Mouse (Mus musculus): ENCODE results near the gene Gm11444.

Gm11444 gene

DNA sequence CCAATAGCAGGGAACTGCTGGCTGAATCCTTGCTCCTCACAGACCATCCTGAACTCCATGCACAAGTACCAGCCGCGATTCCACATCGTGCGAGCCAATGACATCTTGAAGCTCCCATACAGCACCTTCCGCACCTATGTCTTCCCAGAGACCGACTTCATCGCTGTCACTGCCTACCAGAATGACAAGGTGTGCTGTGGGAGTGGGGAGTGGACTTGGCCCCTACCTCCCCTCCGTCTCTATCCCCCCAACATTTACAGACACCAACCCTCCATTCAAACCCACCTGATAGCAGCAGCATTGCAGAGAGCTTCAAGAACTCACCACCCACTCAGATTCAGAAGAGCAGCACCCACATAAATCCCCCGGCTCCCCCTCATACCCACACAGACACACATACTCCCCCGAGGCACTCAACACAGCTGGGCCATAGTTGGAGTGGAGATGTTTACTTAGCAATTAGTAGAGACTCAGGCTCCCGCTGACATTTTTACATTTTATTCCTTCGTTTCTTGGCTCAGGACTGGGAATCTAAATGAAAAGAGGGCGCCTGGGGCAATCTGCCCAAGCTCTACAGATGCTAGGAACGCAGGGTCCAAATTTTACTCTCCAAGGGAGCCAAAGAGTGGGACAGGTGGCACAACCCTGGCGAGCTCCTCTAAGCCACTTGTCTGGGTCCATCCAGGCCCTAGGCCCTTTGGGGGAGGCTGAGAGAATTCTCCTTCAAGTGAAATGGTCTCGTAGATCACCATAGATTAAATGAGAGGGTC is 14.2 kb downstream of the Gm11444 start:
- DNase-seq (ENCODE audit: low spot score) = no peak

DNA sequence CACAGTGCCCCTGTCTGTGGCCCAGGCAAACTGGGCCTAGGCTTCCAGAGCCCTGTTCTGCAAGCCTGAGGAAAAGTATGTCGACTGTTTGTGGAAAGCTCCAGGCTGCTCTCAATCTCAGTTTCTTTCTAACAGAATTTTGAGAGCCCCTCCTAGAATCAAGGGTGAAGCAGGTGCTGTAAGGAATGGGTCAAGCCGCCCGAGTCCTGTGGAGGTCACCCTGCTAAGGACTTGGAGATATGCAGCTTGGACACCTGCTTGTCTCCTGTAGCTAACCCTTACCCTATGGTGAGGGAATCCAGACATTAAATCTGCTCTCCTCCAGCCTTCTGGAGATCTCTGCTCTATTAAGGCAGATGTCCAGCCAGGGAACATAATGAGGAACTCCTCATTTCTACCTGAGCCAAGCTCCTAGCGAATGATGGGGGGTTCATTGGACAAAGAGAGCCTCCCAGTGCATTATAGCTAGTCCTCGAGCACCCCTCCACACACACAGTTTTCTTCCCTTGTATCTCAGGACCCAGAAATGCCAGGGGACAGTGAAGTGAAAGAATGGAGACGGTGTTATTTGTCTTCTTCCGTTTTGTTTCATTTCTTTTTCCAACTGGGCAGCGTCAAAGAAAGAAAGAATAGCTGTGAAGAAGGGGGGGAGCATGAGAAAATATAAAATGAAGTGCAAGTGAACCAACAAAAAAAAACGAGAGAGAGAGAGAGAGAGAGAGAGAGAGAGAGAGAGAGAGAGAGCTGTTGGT is 15.0 kb downstream of the Gm11444 start:
- DNase-seq (ENCODE audit: low spot score) = no peak

DNA sequence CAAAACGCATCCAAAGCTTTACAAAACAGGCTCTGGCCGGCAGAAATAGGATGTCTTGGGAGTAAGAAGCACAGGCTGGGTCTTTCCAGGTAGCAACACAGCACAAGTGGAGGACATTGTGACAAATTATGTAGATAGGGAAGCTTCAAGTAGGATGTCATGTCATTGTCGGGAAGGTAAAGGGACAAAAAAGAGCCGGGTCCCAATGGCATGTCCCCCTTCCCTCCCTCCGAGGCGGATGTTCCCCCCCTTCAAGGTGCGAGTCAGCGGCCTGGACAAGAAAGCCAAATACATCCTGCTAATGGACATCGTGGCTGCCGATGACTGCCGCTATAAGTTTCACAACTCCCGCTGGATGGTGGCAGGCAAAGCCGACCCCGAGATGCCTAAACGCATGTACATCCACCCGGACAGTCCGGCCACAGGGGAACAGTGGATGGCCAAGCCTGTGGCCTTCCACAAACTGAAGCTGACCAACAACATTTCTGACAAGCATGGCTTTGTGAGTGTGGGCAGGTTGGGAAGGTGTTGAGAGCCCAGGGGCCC is 15.7 kb downstream of the Gm11444 start:
- no peak for DNase-seq (ENCODE audit: low spot score)

DNA sequence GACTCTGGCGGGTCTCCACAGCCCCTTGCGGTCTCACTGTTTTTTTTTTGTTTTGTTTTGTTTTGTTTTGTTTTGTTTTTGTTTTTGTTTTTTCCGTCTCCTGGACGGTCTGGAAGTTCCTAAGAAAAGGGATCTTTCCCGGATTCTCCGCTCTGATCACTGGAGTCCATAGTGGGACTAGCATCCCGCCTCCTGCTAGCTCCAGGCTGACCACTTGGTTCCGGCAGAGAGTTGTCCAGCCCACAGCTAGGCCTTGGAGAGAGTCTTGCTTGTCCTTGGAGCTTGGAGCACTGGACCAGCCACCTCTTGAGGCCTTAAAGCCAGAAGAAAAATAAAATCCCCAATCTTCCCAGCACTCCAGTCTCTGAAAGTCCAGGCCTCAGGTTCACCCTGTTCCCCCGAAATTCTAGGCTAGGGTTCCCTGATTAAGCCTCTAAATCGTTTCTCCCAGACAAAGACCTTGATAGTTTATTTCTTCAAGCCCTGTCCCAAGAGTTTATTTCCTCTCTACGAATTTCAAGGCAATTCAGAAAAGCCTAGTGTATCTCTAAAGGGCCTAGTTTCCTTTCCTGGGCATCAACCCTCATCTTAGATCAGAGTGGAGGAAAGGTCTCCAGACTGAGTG is 16.3 kb downstream of the Gm11444 start:
- DNase-seq (ENCODE audit: low spot score) = no peak

DNA sequence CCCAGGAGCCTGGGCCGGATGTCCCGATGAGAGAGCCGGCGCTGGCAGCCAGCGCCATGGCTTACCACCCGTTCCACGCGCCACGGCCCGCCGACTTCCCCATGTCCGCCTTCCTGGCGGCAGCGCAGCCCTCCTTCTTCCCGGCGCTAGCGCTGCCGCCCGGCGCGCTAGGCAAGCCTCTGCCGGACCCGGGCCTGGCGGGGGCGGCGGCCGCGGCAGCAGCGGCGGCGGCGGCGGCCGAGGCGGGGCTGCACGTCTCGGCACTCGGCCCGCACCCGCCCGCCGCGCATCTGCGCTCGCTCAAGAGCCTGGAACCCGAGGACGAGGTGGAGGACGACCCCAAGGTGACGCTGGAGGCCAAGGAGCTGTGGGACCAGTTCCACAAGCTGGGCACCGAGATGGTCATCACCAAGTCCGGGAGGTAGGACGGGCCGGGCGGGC is 17.0 kb downstream of the Gm11444 start:
- DNase-seq (ENCODE audit: low spot score) = peak; percentile 62

DNA sequence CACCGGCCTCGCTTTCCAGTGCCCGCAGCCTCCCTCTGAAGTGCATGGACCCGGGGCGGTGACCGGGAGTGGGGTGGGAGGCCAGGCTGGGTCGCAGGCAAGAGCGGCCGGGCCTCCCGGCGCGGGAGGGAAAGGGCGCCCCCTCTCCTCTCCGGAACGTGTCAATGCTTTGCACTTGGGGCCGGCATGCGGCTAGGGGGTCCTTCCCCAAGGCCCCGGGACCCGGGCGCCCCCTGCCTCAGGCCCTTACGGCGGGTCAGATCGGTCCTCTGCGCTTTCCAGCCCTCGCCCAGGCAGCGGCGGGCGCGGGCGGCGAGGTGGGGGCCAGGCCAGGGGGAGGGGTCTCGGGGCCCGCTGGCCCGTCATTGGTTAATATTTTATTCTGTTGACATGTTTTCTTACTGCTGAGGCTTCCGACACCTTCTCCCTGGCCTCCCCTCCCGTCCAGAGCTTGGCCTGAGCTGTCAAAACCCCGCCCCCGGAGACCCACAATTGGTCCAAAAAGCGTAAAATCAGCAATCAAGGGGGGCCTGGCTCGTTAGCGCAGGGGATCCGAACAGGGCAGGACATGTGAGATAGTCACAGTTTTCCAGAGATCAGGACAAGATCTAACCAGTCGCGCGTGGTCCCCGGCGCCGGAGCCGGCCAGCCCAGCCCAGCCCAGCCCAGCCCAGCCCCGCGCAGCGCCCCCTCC is 17.8 kb downstream of the Gm11444 start, which contains the start of gene Tbx2:
Gene Tbx2, plus strand, starts transcription at position 321 of the 694 bp plus-strand sequence.
- peak; percentile 82 for DNase-seq (ENCODE audit: low spot score)

DNA sequence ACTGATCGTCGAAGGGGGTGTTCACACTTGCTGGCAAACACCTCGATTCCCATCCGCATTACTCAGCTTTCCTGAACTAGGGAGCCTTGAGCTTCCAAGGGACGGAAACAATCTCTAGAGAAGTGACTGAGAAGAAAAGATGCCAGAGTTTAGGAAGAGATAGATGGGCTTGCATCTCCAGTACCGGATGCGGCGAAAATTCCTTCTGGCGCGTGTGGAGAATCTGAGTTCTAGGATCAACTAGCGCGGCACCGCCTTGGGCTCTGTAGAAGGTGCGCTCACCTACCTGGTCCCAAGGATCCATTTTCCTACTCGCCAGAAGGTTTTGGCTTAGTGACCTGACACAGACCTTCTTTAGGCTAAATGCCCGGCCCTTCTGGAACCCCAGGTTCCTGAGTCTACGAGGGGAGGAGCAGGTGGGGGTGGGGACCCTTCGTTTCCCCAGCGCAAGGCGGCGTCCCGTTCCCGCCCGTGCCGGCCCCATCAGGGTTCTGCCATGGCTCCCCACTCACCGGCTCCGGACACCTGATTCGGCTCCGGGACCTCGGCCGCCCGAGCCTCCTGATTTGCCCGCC is 18.4 kb downstream of the Gm11444 start:
- DNase-seq (ENCODE audit: low spot score) = no peak

DNA sequence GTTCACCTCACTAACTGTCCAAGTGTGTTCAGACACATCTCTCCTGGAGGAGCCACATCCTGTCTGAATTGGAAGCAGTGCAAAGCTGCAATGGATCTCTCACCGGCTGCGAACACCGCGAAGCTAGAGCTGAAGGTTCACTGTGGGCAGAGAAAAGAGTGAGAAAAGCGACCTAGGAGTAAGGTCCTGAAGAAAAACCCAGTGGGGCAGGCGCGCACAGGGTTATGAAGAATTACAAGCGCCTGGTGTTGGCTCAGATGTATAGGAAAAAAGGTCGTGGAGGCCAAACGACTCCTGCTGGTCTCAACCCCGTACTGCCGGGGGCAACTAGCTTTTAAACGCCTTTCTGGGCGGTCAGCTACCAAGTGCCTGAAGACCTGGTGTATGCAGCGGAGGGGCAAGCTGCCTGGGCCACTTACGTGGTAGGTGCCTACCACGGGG is 19.2 kb downstream of the Gm11444 start:
- no peak for DNase-seq (ENCODE audit: low spot score)

DNA sequence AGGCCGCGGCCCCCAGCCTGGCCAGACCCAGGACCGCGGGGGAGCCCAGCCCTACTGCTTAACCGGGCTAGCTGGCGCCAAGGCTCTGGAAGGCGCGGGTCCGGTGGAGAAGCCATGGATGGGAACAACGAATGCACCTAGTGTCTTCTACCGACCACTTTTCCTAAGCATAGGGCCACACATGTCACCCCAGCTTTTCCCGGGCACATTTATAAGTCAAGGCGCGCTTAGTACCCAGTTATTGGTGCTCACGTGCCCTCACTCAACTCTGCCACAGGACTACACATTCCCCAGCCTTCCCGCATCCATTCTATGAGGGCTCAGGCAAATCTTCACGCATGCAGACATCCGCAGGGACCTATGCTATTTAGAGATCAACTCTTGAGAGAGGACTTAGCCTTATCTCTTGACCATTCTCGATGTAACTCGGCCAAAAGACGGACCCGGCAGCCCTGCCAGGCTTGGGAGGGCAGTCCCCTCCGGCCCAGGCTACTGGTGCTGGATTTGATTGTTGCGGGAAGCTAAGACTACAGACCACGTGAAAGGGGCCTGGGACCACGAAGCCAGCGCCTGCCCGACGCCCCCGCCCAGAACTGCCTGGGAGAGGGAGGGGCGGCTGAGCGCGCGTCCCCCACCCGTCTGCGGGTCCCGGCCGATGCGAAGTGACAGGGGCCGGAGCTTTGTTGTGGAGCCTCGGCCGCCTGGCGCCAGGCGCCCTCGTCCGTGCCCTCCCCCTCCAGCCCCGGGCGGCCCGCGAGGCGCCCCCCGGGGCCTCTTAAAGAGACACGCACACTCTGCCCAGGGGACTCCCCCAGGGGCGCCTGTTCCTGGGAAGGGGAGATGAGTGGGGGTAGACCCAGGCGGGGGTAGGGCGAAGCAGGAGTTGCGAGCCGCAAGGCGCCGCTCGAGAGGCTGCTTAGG is 20.4 kb downstream of the Gm11444 start:
- no peak for DNase-seq (ENCODE audit: low spot score)

DNA sequence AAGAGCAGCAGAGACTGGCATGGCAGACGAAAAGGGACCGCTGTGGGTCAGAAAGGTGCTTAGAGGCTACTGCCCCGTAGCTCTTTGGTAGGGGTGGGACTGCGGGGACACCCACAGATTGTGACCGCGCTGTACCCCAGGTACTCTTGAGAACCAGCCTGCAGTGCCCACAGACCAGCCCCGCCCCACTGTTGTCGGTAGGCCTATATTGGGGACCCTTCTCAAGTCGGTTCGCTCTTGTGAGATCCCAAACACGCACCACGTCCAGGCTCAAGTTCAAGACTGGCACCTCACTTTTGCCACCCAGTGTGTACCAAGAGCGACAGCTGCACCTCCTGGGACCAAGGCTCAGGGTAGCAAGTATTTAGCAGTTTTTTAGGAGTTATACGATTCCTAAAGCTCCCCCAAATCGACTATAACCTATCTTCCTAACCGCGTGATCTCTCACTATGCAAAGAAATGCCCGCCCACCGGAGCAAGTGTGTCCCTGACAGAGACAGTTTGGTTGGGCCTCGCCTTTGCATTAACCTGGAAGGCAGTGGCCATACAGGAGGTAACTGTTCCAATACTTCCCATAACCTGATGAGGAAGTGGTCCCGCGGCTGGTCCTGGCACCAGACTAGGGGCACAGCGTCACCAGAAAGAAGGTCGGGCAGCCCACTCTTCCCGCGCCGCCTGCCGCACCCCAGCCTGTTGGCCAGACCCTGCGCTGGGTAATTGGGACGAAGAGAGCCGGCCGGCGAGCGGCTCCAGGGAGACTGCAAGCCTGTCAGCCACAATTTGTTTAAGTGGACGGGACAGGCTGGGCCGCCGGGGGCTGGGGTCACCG is 21.2 kb downstream of the Gm11444 start:
- DNase-seq (ENCODE audit: low spot score) = no peak

DNA sequence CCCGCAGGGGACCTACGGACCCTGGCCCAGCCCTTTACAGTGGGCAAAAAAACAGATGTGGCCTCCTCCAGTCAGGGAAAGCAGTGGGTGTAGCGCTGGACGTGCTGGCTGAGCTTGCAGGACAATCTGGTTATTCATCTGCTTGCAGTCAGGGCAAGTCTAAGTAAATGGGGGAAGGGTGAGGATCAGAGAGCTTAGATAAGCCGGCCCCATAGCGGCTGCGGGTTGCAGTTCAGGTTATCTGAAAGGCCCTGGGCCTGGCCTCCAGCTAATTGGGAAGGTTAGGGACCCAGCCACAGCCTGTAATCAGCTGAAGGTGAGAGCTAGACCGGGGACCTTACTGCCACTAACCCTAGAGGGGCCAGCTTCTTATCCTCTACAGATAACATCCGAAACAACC is 22.8 kb downstream of the Gm11444 start:
- no peak for DNase-seq (ENCODE audit: low spot score)

DNA sequence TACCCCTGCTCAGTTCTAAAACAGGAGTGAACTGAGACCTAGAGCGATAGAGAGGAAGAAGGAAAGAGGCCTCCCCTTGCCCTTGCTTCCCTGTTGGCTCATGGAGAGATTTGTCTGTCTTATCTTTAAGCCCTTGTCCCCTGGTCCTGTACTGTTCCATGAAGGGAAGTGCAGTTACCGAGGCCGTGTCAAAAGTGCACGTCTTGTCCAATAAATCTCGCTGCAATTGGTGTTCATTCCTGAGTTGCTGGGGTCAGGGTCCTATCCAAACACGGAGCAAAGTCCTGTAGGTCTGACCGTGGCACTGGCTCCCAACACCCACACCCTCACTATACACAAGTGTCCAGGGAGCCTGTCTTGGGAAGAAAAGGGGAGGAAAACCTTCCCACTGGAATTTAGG is 24.3 kb downstream of the Gm11444 start:
- DNase-seq (ENCODE audit: low spot score) = no peak

DNA sequence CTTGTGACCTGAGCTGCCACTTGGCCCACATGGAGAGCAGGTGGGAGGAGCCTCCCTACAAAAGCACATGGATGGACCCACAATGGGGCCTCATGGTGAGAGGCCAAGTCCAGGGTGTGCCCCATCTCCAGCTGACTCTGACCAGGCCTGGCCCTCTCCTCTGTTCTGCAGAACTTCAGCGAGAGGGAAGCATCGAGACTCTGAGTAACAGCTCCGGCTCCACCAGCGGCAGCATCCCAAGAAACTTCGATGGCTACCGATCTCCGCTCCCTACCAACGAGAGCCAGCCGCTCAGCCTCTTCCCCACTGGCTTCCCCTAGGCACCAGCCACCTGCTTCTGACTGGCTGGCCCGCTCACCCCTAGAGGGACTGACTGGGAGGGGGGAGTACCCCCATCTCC is 25.1 kb downstream of the Gm11444 start:
- DNase-seq (ENCODE audit: low spot score) = no peak

DNA sequence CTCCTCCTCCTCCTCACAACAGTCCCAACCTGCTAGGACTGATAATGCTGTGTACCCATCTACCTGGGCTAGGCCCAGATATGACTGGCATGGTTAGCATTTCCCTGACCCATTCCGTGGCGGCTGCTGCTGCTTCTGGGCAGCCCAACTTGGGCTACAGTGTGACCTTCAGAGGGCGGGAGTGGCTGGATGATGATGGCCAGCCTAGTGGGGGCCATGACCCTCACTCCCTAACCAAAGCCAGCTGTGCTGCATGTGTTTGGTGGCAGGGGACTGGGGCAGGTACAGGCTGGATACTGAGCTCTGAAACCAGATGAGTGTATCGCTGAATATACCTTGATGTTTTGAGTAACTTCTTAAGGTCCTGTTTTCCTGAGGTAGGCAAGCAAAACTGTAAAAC is 26.3 kb downstream of the Gm11444 start:
- no peak for DNase-seq (ENCODE audit: low spot score)

DNA sequence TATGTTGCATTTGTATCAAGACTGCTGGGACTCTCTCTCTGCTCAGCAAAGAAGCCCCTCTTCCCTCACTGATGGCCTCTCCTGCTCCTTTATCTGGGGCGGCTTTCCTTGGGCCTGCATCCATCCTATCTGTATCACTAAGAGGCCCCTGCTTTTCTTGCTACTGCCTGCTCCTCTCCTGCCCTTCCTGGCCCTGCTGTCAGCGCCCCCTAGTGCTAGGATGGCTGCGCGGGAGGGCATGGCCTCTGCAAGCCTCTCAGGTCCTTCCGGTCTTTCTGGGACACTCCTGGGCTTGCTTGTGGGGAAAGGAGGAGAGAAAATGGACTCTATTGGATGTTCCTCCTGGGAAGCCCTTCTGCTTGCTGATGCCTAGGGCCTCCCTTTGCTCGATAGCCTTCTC is 27.0 kb downstream of the Gm11444 start:
- peak; percentile 86 for DNase-seq (ENCODE audit: low spot score)

DNA sequence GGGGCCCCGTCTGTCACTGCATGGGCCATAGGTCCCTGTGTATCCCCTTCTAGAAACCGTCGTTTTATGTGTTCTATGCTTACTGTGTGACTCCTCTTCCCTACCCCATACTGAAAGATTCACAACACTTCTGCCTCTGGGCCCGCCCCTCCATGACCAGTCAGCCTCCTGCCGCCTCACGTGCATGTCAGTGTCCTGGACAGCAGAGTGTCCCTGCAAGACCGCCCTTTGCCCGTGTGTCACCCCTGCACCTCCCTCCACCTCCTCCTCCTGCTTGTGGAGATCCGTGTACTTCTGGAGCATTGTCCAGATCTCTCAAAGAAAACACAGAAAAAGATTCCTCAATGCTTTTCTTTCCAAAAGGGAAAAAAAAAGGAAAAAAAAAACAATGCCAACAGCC is 28.5 kb downstream of the Gm11444 start:
- no peak for DNase-seq (ENCODE audit: low spot score)

DNA sequence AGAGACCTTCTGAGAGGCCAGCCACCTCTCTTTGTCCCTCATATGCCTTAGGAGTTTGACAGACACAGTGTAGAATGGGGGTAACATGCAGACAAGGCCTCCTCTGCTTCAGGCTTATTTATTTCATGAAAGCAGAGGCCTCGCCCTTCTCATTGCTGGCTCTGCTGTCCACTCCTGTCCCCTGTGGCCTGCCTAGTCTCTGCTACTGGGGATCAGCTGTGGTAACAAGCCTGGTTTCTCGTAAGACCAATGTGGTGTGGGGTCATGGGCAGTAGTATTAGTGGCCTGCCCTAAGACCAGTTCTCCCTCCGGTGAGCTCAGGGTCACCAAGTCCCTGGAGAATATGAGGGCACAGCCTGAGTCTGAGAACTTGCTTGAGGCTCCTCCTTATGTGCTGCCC is 29.2 kb downstream of the Gm11444 start:
- no peak for DNase-seq (ENCODE audit: low spot score)

DNA sequence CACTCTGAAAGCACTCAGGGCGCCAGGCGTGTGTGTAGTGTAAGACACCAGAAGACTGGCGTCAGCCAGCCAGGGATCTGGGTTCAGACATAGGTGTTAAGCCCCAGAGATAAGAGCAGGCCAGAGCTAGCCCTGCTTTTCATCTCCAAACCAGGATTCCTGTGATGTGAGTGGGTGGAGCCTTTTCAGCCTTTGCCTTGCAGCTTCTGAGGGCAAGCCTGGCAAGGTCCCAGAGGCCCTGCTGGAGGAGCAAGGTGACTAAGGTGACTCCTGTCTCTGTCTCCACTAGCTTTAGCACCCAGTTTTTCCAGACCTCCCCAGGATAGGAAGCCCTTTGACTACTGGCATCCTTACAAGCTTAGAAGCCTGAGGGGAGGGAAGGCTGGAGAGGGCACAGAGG is 31.7 kb downstream of the Gm11444 start:
- DNase-seq (ENCODE audit: low spot score) = no peak

DNA sequence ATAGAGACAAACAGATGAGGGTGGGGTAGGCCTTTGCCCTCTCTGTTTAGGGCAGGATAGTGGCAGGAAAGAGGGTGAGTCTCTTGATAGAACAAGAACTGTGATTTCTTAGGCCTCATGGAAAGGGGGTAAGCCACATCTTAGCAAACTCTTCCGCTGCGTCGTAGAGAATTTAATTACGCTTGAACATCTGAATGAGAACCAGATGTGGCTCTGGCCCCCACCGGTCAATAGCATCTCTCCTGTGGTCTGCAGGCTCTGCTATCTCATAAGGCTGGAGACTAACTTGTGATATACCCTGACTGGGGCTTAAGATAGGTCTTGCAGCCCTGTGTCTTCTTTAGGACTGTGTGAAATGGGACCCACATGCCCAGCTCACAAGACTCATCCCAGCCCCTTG is 33.7 kb downstream of the Gm11444 start:
- no peak for DNase-seq (ENCODE audit: low spot score)

DNA sequence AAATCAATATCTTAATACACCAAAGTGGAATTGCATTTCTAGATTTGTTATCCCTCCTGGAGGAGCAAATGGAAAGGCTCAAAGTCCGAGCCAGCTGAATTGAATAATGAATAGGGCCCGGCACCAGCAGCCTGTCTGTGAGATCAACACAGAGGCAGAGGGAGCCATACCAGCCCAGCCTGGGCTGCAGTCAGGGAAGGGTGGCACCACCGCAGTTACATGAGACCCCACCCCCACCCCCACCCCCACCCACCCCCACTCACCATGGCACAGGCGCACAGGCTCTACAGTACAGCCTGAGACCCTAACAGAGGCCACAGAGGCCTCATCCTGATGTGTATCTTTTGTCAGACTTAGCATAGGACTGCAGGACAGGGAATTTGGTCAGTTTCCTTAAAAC is 35.5 kb downstream of the Gm11444 start:
- DNase-seq (ENCODE audit: low spot score) = no peak
